Mouse (Mus musculus) liver, embryonic 14 days (tissue): ENCODE results near the gene Gm10338. TPM values are rescaled to one million over a fixed set of nuclear protein-coding genes. Genes with fewer than 3 reads are reported as not detected.

Experiments used
- polyA plus RNA-seq: library from polyadenylated mRNA; depleted of rRNA; stranded (reverse); fragments of >200 nt; gene quantifications from 2 replicates; pipeline ENCODE4 v1.2.3, GENCODE M21; 2012; rRNA removed

Gene Gm10338
- not detected in 2 replicates for polyA plus RNA-seq

DNA sequence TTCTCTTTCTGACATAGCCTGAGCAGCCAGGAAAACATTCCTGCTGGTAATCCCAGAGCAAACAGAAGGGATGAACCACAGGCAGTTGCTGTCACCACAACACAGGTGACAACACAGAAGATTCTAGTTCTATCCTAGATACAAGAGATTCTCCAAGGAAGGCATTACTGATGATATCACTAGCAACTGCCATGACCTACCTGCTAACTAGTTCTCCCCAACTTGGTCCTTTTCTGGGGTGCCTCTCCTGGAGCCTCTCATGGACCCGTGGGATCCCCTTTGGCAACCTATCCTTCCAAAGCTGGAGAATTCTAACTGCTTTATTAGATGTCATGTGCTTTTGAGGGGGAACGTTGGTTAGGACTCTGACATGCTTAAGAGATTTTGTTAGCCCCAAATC lies at the start of gene Gm10338:
TSS of gene Gm10338 (minus strand) at position 101 of the 400 bp plus-strand sequence.

GRCm38 (mm10) chr14:7643872-7644271 lies 48.5 kb upstream of the Gm10338 start, which contains the start of gene Gm10128:
Gm10128 (minus strand) TSS chr14:7643972.

GRCm38 (mm10) chr14:7568382-7568781 lies 27.0 kb downstream of the Gm10338 start, which contains the start of gene Gm3558:
Gm3558 (minus strand) TSS chr14:7568566.

Other genes with a start within 250 kb of the Gm10338 start
- gene Gm8374, start 230.5 kb downstream of the Gm10338 start, polyA plus RNA-seq = not detected in 2 replicates
- gene Gm3755, start 144.7 kb downstream of the Gm10338 start, polyA plus RNA-seq = not detected in 2 replicates
- gene Gm3752, start 111.8 kb downstream of the Gm10338 start, polyA plus RNA-seq = 0.03 TPM in 1 of 2 replicates, not detected in the other
- gene Gm3558, start 27.0 kb downstream of the Gm10338 start, polyA plus RNA-seq = 0.02 TPM in 2 replicates
- not detected in 2 replicates for gene Gm10128, start 48.4 kb upstream of the Gm10338 start, polyA plus RNA-seq
- gene Gm26661, start 196.0 kb upstream of the Gm10338 start, polyA plus RNA-seq = not detected in 2 replicates
- 3.7 TPM in 2 replicates for gene Flnb, start 222.4 kb upstream of the Gm10338 start, polyA plus RNA-seq